Mouse (Mus musculus): Measurements from ENCODE around the gene Slx4ip.

- no peak for TF ChIP-seq CTCF (IDR thresholded peaks at IDR 0.05; ENCODE audit: control insufficient read depth, insufficient read depth, insufficient replicate concordance, low read depth, low read length)
- TF ChIP-seq POLR2A (IDR thresholded peaks at IDR 0.05; ENCODE audit: control insufficient read depth, low read depth, low read length) = no peak
Measured at GRCm38 (mm10) chr2:136886846-136887245, 4.2 kb upstream of the Slx4ip start.

All from testis, adult 2 months (tissue).